Mouse (Mus musculus): ENCODE measurements around the gene Pdcd2.

Pdcd2 gene

DNA sequence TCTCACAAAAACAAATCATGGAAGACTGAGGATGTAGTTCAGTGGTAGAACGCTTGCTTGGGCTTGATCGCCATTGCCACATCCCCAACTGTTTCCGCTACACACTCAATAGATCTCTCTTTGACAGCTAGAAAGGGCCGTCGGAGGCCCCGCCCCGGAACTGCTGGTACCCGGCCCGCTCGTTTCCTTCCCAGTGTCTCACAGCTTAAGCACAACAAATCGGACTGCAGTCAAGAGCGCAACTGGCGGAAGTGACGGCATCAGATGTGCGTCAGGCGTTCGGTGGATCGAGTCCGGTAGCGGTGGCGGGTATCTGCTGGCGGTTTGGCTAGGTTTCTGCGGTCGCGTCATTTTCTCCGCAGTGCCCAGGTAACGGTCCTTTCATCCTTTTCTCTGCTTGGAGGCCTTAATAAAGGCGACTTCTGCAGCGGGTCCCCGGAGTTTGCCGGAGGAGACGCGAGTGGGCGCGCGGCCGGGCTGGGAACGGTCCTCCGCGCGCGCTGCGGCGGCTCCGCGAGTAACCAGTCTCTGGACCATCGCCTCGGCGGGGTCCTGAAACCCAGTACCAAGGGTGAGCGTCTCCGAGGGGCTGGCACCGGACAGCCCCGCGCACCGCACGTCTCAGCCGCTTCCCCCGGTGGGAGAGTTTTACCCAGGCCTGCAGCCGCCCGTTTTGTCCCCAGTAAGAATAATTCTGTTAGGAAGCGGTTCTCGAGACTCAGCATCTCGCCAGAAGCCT, 27.3 kb downstream of the Pdcd2 start, which contains the start of the genes Psmb1 and Tbp:
TSS of gene Psmb1 (minus strand) at position 96 of the 739 bp plus-strand sequence.
TSS of gene Tbp (plus strand) at position 233 of the 739 bp plus-strand sequence.
- DNase-seq (ENCODE audit: low read depth, low spot score) = peak; percentile 94

DNA sequence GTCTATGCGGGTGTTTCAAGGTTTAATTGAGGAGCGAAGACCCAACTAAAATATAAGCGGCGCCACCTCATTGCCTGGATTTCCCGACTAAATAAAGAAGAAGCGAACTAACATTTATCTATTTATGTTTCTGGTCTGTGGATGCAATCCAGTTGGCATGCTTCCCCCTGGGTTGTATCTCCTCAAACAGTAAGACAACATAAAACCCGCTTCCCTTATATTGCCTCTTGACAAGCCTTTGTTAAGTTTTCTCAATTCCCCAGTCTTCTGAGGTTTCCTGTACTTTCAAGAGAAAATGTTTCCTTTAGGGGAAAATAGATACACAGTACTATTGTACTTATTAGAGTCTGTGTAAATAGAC, 28.4 kb downstream of the Pdcd2 start:
- no peak for DNase-seq (ENCODE audit: low read depth, low spot score)

DNA sequence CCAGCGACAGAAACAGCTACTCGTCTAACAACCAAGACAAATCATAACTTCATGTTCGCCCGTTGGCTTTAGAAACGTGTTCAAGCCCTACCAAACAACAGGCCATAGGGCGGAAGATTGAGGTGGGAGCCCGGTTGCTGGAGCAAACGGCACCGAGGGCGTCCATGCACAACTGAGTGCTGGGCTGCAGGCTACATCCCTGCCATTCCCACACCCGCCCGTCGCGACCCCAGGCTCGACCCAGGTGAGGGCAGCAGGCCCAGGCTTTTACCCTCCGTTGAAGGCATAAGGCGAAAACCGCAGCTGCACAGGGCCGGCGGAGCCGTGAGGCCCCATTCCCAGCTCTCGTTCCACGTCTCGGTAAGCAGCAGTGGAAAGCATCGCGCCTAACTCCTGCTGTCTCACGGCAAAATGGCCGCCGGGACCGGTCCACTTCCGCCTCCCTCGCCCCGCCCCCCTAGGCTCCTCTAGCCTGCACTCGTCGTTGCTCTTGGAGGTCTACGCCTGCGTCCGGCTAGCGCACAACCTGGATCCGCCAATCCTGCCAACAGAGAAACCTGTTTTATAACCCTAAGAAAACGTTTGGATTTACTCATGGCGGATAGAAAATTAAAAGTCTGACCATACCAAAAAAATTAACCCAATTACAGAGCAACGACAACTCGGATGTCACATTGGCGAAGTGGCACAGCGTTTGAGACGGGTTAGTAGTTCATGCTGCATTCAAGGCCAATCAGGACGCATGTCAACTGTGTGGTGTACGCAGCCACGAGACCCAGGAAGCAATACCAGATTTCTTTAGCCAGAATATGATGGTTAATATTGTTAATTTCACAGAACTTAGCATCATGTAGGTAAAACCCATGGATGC, 29.0 kb downstream of the Pdcd2 start:
- DNase-seq (ENCODE audit: low read depth, low spot score) = peak; percentile 85

DNA sequence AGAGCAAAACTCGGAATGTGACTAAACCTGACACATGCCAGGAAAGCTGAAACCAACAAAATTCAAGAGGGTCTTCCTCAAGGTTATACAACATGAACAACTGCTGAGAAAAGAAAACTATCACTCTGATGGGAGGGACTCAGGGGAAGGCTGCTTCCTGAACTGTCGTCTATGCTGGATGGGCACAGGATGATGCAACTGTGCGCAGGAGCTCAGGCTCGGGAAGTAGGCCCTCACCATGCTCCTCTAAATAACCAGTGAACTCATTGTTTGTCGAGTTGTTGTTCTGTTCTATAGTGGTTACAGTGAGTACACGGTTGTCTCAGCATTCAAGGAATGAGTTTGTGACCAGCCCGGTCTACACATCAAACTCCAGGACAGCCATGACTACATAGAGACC, 36.6 kb downstream of the Pdcd2 start:
- no peak for DNase-seq (ENCODE audit: low read depth, low spot score)

DNA sequence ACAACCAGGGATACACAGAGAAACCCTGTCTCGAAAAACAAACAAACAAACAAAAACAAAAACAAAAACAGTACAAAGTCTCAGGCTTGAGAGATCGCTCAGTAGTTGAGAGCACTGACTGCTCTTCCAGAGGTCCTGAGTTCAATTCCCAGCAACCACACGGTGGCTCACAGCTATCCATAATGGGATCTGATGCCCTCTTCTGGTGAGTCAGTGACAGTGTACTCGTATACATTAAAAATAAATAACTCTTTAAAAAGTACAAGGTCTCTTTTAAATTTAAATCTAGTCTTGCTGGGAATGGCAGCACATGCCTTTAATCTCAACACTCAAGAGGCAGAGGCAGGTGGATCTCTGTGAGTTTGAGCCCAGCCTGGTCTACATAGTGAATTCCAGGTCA, 54.4 kb downstream of the Pdcd2 start:
- DNase-seq (ENCODE audit: low read depth, low spot score) = no peak
